Mouse (Mus musculus) heart, postnatal 4 days (tissue): ENCODE measurements at regions not wholly inside any gene's neighbourhood (a gene's known extent, or its start where the extent isn't known, plus 50 kb on each side); places are given as distances from the start of the nearest gene placed in this dataset.

ENCODE experiments used
- DNase-seq: peaks from one replicate; pipeline ENCODE4 v3.0.0; 2021

DNA sequence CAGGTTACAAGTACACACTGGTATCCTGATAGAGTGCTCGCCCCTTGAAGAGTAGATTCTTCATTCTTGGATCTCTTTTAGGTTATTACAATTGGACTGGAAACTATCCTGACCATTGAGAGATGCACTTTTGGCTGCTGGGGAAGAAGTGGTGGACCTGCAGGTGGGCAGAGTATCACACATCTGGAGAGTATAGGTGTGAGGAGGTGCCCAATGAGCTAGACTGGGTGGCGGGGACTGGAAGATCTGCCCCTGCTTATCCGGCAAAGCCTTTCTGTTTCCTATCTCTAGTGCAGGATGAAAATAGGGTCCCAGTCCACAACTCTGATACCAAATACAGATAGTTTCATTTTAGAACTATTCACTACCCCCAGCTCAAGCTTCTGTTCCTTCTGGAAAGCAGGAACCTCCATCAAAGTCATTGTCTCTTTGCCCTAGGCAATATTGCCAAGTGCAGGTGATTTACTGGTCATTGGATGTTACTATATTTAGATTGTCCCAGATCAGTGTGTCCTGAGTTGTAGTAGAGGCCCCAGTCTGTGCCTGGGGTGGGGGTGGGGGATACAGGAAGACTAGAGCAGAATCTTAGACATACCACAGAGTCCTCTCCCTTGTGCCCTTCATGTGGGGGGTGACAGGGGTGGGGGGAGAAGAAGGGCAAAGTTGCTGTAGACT is 62.5 kb upstream of the Ube2e1 start:
- no peak for DNase-seq

DNA sequence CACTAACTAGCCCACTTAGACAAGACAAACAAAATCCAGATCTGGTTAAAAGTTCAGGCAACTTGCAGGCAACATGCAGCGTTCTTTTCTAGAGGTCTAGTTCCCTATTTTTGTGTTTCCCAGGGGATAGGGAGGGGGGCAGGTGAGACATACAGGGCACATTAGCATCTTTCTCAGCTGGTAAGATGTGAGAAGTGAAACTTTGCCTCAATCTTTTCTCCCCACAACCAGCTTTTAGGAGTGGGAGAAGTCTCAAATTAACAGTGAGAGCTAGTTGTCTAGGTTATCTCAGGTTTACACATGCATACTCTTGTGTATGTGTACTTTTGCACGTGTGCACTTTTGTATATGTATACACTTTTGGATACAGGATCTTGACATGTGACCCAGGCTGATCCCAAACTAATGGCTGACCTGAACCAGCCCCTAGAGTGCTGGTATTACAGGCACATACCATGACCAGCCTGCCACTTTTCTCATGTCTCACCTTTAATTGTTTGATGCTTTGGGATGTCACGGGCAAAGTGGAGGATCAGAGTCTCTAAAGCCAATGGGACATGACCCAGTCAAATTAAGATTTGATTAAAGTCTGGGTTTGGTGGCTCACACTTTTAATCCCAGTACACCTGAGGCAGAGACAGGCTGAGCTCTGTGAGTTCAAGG is 60.3 kb upstream of the Ube2e1 start:
- DNase-seq = no peak

DNA sequence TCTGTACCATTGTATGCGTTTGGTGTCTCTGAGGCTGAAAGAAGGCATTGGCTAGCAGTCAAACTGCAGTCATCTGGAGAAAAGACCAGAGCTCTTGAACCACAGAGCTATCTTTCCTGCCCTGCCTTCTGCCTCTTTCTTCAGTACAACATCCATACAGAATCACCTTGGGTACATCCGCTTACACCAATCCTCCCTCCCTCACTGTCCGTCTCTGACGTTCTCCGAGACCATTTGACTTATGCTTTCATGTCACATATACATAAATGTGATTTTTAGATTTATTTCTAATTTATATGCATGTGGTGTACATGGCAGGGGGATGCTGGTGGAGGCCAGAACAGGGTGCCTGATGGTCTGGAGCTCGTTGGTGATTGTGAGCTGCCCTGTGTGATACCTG is 57.7 kb upstream of the Ube2e1 start:
- no peak for DNase-seq

DNA sequence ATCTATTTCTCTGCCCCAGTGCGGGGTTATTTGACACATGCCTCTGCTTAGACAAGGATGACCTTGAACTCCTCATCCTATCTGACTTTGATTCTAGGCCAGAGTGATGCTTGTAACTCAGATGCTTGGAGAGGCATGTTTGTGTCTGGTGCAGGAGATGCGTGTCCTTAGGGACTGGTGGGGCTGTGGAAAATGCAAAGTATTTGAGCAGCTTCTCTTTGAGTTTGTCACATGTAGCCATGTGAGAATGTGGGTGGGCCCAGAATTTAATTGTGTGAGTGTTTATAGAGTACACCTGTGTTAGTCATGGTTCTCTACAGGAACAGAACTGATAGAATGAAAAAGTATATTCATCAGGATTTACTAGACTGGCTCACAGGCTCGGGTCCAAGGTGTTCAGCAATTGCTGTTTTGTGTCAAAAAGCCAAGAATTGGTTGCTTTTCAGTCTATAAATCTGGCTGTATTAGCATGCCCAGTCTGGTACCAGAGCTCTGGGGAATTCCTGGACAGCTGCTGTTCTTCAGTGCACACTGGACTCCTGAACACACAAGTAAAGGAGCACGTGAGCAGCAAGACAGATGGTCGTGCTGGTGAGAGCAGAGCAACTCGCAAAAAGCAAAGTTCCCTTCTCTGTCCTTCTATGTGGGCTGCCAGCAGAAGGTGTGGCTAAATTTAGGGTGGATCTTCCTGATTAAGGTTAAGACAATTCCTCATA is 54.5 kb upstream of the Ube2e1 start:
- DNase-seq = no peak
